Mouse (Mus musculus) stomach, postnatal 0 days (tissue): ENCODE data around the gene Sp3. TPM values are rescaled to one million over a fixed set of nuclear protein-coding genes. Genes with fewer than 3 reads are reported as not detected.

Source experiments
- ATAC-seq: fragments of 200-750 bp; cut with Nextera tagmentation; 2 replicates; pipeline ENCODE4 v1.8.0; 2017; ENCODE audit not compliant: low FRiP score, low TSS enrichment
- DNase-seq: peaks from one replicate; pipeline ENCODE4 v3.0.0-alpha.2; 2016; ENCODE audit warnings: low spot score
- H3K27ac ChIP-seq: fragments of 300-500 bp; sonication (generic); replicated peaks from 2 replicates; pipeline ENCODE4 v1.5.1; 2014; ENCODE audit warnings: mild to moderate bottlenecking, control low read depth
- H3K27me3 ChIP-seq: fragments of 300-500 bp; sonication (generic); 2 replicates; pipeline ENCODE4 v1.6.1; 2014; ENCODE audit warnings: low read length; ENCODE audit not compliant: control insufficient read depth, insufficient read depth
- H3K36me3 ChIP-seq: fragments of 300-500 bp; sonication (generic); 2 replicates; pipeline ENCODE4 v1.6.1; 2014; ENCODE audit warnings: low read length, mixed read lengths; ENCODE audit not compliant: control insufficient read depth, insufficient read depth
- H3K4me1 ChIP-seq: fragments of 300-500 bp; sonication (generic); replicated peaks from 2 replicates; pipeline ENCODE4 v1.6.1; 2014; ENCODE audit warnings: antibody characterized with exemption; ENCODE audit not compliant: control insufficient read depth, insufficient read depth
- H3K4me2 ChIP-seq: fragments of 300-500 bp; sonication (generic); replicated peaks from 2 replicates; pipeline ENCODE4 v1.6.1; 2014; ENCODE audit warnings: low read depth, mild to moderate bottlenecking, control low read depth, moderate library complexity
- H3K4me3 ChIP-seq: fragments of 300-500 bp; sonication (generic); 2 replicates; pipeline ENCODE4 v1.5.1; 2014; ENCODE audit warnings: low read depth, low read length, control low read depth
- H3K9ac ChIP-seq: fragments of 300-500 bp; sonication (generic); 2 replicates; pipeline ENCODE4 v1.6.1; 2014; ENCODE audit warnings: mild to moderate bottlenecking, low read length, control low read depth, mixed read lengths
- H3K9me3 ChIP-seq: fragments of 300-500 bp; sonication (generic); 2 replicates; pipeline ENCODE4 v1.6.1; 2016; ENCODE audit warnings: low read length; ENCODE audit not compliant: control insufficient read depth
- CTCF ChIP-seq: IDR thresholded peaks from 2 replicates; pipeline ENCODE4 v1.5.1; 2016; ENCODE audit warnings: antibody characterized with exemption, low read depth, mild to moderate bottlenecking, moderate library complexity
- EP300 ChIP-seq: optimal IDR thresholded peaks from 2 replicates; pipeline ENCODE3; 2016; ENCODE audit warnings: antibody characterized with exemption
- WGBS: fragments of 180-500 bp; shearing (Covaris S2); extraction: QIAGEN DNeasy Blood & Tissue Kit; methylation state at CpG from one replicate; pipeline ENCODE4 v1.1.7; 2014; 5-methylcytosine and 5-hydroxymethylcytosine counted together
- polyA plus RNA-seq: library from polyadenylated mRNA; unstranded; fragments of >200 nt; fragmentation: Nextera tagmentation; extraction: Ambion mirVana; gene quantifications from 2 replicates; pipeline ENCODE4 v1.2.1, GENCODE M21; 2015

Sp3 gene
- polyA plus RNA-seq, 1 experiment from 2014 or later = 24.3 TPM

DNA sequence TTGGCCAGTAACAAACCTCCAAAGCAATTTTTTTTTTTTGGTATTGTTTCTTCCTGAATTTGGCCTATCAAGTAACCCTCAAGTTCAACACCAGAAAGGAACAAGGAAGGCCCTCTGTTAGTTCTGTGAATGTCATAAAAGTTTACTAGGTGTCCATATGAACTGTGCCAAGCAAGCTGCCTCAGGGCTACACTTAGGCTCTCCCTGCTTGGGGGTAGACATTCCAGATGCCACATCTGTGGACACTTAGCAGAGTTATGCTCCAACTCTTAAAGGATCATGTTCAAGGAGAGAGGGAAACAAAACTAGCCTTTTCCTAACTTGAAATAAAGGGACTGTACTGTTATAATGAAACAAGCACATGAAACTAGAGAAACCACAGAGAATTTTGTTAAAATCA, 48.1 kb downstream of the Sp3 start:
- no peak for ATAC-seq
- no peak for DNase-seq

DNA sequence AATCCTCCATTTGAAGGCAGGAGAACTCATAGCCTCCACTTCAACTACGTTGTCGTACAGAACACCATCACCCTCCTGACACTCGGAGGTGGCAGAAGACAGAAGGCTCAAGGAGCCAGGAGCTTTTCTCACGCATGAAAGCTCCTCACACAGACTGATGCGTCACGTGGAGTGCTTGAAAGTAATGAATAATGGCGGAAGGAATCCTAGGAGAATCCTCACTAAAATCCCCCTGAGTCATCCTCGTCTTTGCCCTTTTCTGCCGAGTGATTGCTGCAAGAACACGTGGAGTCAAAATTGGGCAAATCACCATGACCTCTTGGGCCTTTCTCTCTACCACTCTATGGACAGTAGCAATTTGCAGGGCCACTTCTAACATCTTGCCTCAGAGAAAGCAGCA, 55.3 kb downstream of the Sp3 start:
- DNase-seq = no peak
- H3K27ac ChIP-seq = no peak overlapping the region
- no peak overlapping the region for H3K9ac ChIP-seq
- H3K4me1 ChIP-seq = no peaks in the 10 kb centered on the region
- H3K36me3 ChIP-seq = no peaks in the 10 kb centered on the region
- TF ChIP-seq CTCF (no peak), EP300 (no peak)
- no peak overlapping the region for H3K4me3 ChIP-seq
- no peaks in the 10 kb centered on the region for H3K27me3 ChIP-seq
- no peak overlapping the region for H3K4me2 ChIP-seq
- no peaks in the 10 kb centered on the region for H3K9me3 ChIP-seq
- 81% methylated on average over 10 of the region's 10 CpGs for WGBS
- ATAC-seq = no peak

More for the DNA sequence above, 48.1 kb downstream of the Sp3 start:
- Histone ChIP-seq H3K4me1 (no peaks in the 10 kb centered on the region), H3K36me3 (0 out of 2 replicates have a peak, but pooled peaks cover 5% of the 10 kb centered on the region), H3K4me2 (no peak overlapping the region), H3K27me3 (no peaks in the 10 kb centered on the region), H3K4me3 (no peak overlapping the region), H3K27ac (no peak overlapping the region), H3K9ac (no peak overlapping the region), H3K9me3 (no peaks in the 10 kb centered on the region)
- TF ChIP-seq EP300 (no peak), CTCF (no peak)

DNA sequence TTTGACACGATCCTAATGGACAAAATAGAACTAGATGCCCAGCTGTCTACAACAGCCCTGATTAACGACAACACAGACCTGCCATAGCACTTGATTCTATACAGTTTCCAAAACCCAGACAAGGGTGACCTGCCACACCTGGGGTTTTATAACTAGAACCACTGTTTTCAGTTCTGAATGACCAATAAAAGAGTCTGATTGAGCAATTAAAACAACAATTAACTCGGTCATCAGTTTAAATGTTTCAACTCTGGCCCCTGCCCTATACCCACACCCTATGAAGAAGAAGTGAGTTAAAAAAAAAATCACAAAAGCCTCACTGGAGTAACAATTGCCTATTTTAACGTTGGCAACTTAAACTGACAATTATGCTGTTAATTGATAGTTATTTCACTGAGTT, 64.1 kb downstream of the Sp3 start:
- H3K27ac ChIP-seq = no peak overlapping the region
- ATAC-seq (no peak), DNase-seq (no peak)
- H3K4me1 ChIP-seq = no peaks in the 10 kb centered on the region
- H3K27me3 ChIP-seq = no peaks in the 10 kb centered on the region
- H3K9ac ChIP-seq = no peak overlapping the region
- no peaks in the 10 kb centered on the region for H3K9me3 ChIP-seq
- no peaks in the 10 kb centered on the region for H3K36me3 ChIP-seq
- TF ChIP-seq EP300 (no peak), CTCF (no peak)
- no peak overlapping the region for H3K4me2 ChIP-seq
- no peak overlapping the region for H3K4me3 ChIP-seq
- 68% methylated on average over 4 of the region's 4 CpGs for WGBS

DNA sequence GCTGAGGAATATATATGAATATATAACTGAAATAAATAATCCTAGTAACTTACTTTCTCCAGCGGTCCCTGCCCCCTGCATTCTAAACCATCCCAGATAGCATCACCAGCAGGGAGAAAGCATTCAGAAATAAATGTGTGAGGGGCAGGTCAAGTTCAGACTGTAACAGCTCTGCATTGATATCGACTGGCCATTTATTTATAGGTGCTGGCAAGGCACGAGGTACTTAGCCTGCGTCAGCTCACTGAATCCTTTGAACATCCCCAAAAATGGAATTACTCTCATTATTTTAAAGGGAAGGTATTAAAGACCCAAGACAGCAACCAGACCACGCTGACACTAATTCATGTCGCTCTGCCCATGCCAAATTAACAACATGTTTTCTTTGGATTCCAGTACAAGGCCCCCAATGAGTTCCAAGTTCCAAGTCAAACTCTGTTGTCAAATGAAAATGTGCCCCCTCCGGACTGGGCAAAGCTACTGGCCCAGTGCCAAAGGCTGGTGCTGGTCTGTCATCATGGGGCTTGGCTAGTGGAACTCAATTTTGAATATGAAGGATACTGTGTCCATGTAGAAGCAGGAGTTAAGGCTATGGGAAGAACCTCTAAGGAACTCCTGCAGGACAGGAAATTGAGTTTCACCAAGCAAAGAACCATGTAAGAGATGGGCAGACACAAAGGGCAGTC, 64.9 kb downstream of the Sp3 start:
- 79% methylated on average over 7 of the region's 7 CpGs for WGBS
- Histone ChIP-seq H3K4me3 (no peak overlapping the region), H3K4me2 (no peak overlapping the region), H3K9me3 (no peaks in the 10 kb centered on the region), H3K4me1 (no peaks in the 10 kb centered on the region), H3K27ac (no peak overlapping the region), H3K36me3 (no peaks in the 10 kb centered on the region), H3K9ac (no peak overlapping the region), H3K27me3 (no peaks in the 10 kb centered on the region)
- no peak for ATAC-seq
- TF ChIP-seq CTCF (no peak), EP300 (no peak)
- DNase-seq = no peak

DNA sequence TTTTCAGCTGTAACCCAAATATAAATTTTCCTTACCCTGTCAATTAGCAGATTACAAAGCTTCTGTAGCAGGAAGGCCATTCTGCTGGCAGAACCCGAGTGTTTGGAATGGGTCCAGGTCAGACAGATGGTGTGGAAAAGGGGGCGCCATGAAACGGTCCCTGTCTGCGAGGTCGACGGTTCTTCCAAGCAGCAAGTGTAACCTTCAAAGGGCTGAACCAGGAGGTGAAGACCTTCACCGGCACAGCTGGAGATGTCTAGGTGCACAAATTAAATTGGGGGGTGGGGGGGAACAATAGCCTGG, 66.8 kb downstream of the Sp3 start:
- Histone ChIP-seq H3K4me1 (no peaks in the 10 kb centered on the region), H3K27ac (no peak overlapping the region), H3K9ac (no peak overlapping the region), H3K4me2 (no peak overlapping the region), H3K36me3 (no peaks in the 10 kb centered on the region), H3K27me3 (no peaks in the 10 kb centered on the region), H3K9me3 (no peaks in the 10 kb centered on the region), H3K4me3 (no peak overlapping the region)
- no peak for TF ChIP-seq CTCF
- ATAC-seq = no peak
- WGBS = 75% methylated on average over 7 of the region's 7 CpGs
- DNase-seq = no peak

DNA sequence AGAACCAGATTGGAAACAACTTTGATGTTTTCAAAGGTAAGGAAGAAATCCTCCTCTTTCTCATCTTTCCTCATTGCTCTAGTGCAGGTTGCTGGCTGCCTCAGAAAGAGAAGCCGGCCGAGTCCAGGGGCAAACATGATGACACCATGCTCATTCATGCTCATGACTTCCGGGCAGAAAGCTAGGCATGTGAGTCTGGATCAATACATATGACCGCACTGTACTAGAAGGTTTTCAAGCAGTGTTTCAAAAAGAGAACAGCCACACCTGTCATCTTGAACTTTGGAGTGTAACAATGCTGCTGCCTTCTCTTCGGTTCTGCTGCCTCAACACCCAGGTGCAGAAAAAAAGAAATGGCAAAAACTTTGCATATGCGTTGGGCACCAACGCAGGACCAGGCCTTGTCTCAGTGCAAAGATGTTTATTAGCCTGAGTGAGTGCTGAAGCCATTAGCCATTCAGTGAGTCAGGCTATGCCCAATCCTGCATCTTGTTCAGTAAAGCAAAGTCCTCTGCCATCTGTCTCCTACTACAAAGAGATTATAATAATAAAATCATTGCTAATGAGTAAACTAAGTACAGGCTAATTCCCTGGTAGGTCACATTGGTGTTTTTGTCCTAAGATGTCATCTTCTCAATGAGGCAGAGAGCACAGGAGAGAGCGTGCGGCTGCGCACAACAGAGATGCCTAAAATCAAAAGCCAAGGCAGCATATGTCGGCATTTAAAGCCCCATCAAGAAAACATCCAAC, 67.4 kb downstream of the Sp3 start:
- H3K27me3 ChIP-seq = no peaks in the 10 kb centered on the region
- no peak overlapping the region for H3K27ac ChIP-seq
- no peak overlapping the region for H3K4me2 ChIP-seq
- H3K36me3 ChIP-seq = no peaks in the 10 kb centered on the region
- DNase-seq = no peak
- no peak for ATAC-seq
- H3K4me3 ChIP-seq = no peak overlapping the region
- no peak for TF ChIP-seq EP300
- H3K4me1 ChIP-seq = no peaks in the 10 kb centered on the region
- 88% methylated on average over 11 of the region's 11 CpGs for WGBS
- no peak overlapping the region for H3K9ac ChIP-seq
- H3K9me3 ChIP-seq = no peaks in the 10 kb centered on the region
